Mouse (Mus musculus) erythroblast, embryonic 14.5 days (primary cell): Measurements from ENCODE around the gene Fxyd3.

ENCODE experiments used
- GATA1 ChIP-seq: IDR thresholded peaks from 2 replicates; pipeline ENCODE4 v1.6.1; 2012; ENCODE audit warnings: low read length, inconsistent platforms, mixed read lengths
- TAL1 ChIP-seq: IDR thresholded peaks from 3 replicates; pipeline ENCODE4 v1.6.1; 2012; ENCODE audit warnings: low read length, inconsistent platforms, mixed read lengths

DNA sequence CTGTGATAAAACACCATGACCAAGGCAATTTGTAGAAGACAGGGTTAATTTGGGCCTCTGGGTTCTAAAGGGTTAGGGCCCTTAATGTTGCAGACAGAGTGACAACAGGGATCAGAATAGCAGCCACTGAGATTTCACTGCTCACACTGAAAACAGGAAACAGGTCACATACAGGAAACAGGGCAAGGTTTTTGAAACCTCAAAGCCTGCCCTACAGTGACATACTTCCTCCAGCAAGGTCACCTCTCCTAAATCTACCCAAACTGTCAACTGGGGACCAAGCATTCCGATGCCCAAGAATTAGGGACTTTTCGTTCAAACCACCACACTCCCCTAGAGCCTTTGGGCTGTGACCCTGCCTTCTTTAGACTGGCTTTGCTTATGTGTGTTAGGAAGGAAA, 13.2 kb upstream of the Fxyd3 start:
- TF ChIP-seq GATA1 (no peak), TAL1 (no peak)
